Mouse (Mus musculus): Measurements from ENCODE around the gene Zc3h7b.

DNA sequence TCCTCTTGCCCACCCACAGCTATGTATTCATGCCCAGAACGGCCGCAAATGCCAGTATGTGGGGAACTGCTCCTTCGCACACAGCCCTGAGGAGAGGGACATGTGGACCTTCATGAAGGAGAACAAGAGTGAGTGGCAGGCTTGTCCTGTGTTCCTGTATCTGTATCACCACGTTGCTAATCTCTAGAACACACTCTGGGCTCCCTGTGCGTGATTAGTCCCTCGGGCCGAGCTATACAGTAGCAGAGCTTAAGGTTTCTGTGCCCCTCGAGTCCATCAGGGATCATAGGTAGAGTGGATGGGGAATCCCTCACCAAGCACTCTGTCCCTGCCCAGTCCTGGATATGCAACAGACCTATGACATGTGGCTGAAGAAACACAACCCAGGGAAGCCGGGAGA lies 47.6 kb downstream of the Zc3h7b start:
- TF ChIP-seq MYC (IDR thresholded peaks at IDR 0.05; ENCODE audit: low read depth, low read length): no peak
- TF ChIP-seq ZKSCAN1 (IDR thresholded peaks at IDR 0.05; ENCODE audit: low read depth, low read length): no peak
- TF ChIP-seq KAT2A (conservative IDR thresholded peaks at IDR 0.05; ENCODE audit: low read depth, low read length): no peak
- no peak for TF ChIP-seq ZNF384 (IDR thresholded peaks at IDR 0.05; ENCODE audit: low read depth, low read length)
- no peak for TF ChIP-seq CTCF (IDR thresholded peaks at IDR 0.05 in 2 of 3, conservative IDR thresholded peaks at IDR 0.05 in 1 of 3; ENCODE audit: control insufficient read depth in 1 of 3, insufficient read depth in 1 of 3, low read depth in 2 of 3, low read length in 3 of 3, poor library complexity in 1 of 3, severe bottlenecking in 1 of 3)
- no peak for TF ChIP-seq POLR2A (IDR thresholded peaks at IDR 0.05; ENCODE audit: control insufficient read depth in 1 of 2, insufficient read depth in 1 of 2, low read depth in 1 of 2, low read length in 2 of 2, poor library complexity in 1 of 2)
- no peak for TF ChIP-seq EP300 (IDR thresholded peaks at IDR 0.05; ENCODE audit: low read depth in 1 of 2, low read length in 2 of 2)
- no peak for TF ChIP-seq TCF12 (IDR thresholded peaks at IDR 0.05; ENCODE audit: low read depth, low read length)
- no peak for TF ChIP-seq RAD21 (IDR thresholded peaks at IDR 0.05; ENCODE audit: low read depth, low read length)
- no peak for TF ChIP-seq RCOR1 (IDR thresholded peaks at IDR 0.05; ENCODE audit: low read depth, low read length)
- no peak for TF ChIP-seq POLR2AphosphoS2 (IDR thresholded peaks at IDR 0.05; ENCODE audit: low read length)
- TF ChIP-seq E2F4 (IDR thresholded peaks at IDR 0.05; ENCODE audit: borderline replicate concordance, low read depth, low read length): no peak
